Mouse (Mus musculus) heart, postnatal 36 days (tissue): Measurements from ENCODE around the gene Gm20481. TPM values are rescaled to one million over a fixed set of nuclear protein-coding genes. Genes with fewer than 3 reads are reported as not detected.

Experiments
- DNase-seq, 2 experiments: peaks; one replicate each; pipeline ENCODE4 v3.0.0; 2021 to 2022
- intact Hi-C: fragments of 180-260 bp; cut with DNase I; formaldehyde crosslinking; loops from one replicate; pipeline ENCODE4 v1.15.1; 2025
- total RNA-seq, 2 experiments: library from RNA; stranded (reverse); gene quantifications; 2 replicates each; pipeline ENCODE4 v1.2.3; 2021

Gene Gm20481
- total RNA-seq, 2 experiments from 2014 or later: not detected

- intact Hi-C loops: loop anchor here (2.0 to 5.0 kb wide), 2 partner anchors 68 to 102 kb away; partner anchors contain the start of genes Abhd16a, Csnk2b and Gpank1
Observed at GRCm38 (mm10) chr17:35020551-35020950, 50.8 kb downstream of the Gm20481 start.

GRCm38 (mm10) chr17:35021163-35021808 is 51.6 kb downstream of the Gm20481 start:
- intact Hi-C loops: loop anchor here (1.0 to 5.0 kb wide), 5 partner anchors 38 to 101 kb away; partner anchors contain the start of genes Abhd16a, Csnk2b, Ddah2 and Gpank1
- peak; percentile 92 to 93 for DNase-seq

More at GRCm38 (mm10) chr17:35020551-35020950, 50.8 kb downstream of the Gm20481 start:
- no peak for DNase-seq

Other genes starting within 250 kb of the Gm20481 start
- gene C4b, start 226.0 kb upstream of the Gm20481 start, total RNA-seq: 10 to 100 TPM; 22.8 to 24.7 TPM
- gene Cyp21a1, start 165.4 kb upstream of the Gm20481 start, total RNA-seq: not detected
- gene Stk19, start 133.0 kb upstream of the Gm20481 start, total RNA-seq: 10 to 100 TPM in 1 of 2 experiments, 1 to 10 TPM in 1; 10.0 to 11.1 TPM
- 10 to 100 TPM; 12.4 to 17.3 TPM for gene Dxo, start 132.9 kb upstream of the Gm20481 start, total RNA-seq
- gene Skiv2l, start 119.7 kb upstream of the Gm20481 start, total RNA-seq: 10 to 100 TPM; 22.6 to 24.5 TPM
- gene Nelfe, start 119.5 kb upstream of the Gm20481 start, total RNA-seq: 10 to 100 TPM; 13.7 to 15.3 TPM
- gene Cfb, start 107.4 kb upstream of the Gm20481 start, total RNA-seq: 1 to 10 TPM; 4.4 to 7.5 TPM
- 1 to 10 TPM; 7.5 to 7.7 TPM for gene Zbtb12, start 90.4 kb upstream of the Gm20481 start, total RNA-seq
- gene Gm20547, start 87.9 kb upstream of the Gm20481 start, total RNA-seq: not detected
- gene C2, start 71.6 kb upstream of the Gm20481 start, total RNA-seq: 1 to 10 TPM; 3.1 to 4.4 TPM
- 10 to 100 TPM; 44.6 to 49.8 TPM for gene Ehmt2, start 71.4 kb upstream of the Gm20481 start, total RNA-seq
- not detected for gene Slc44a4, start 55.4 kb upstream of the Gm20481 start, total RNA-seq
- gene Neu1, start 38.7 kb upstream of the Gm20481 start, total RNA-seq: 10 to 100 TPM; 13.2 to 16.5 TPM
- 1 to 10 TPM; 2.8 to 4.5 TPM for gene Hspa1b, start 10.7 kb upstream of the Gm20481 start, total RNA-seq
- gene Hspa1a, start 2.2 kb downstream of the Gm20481 start, total RNA-seq: 1 to 10 TPM; 4.2 to 4.6 TPM
- gene Hspa1l, start 2.8 kb downstream of the Gm20481 start, total RNA-seq: 1 to 10 TPM; 7.8 to 9.2 TPM
- gene Lsm2, start 11.9 kb downstream of the Gm20481 start, total RNA-seq: 10 to 100 TPM; 16.0 to 17.4 TPM
- gene Vars, start 31.1 kb downstream of the Gm20481 start, total RNA-seq: 10 to 100 TPM; 26.7 to 27.4 TPM
- gene Vwa7, start 46.7 kb downstream of the Gm20481 start, total RNA-seq: 1 to 10 TPM; 8.4 to 9.3 TPM
- not detected for gene Sapcd1, start 58.1 kb downstream of the Gm20481 start, total RNA-seq
- gene Msh5, start 76.8 kb downstream of the Gm20481 start, total RNA-seq: under 1 TPM; 0.25 to 0.70 TPM
- 10 to 100 TPM; 41.7 to 44.0 TPM for gene Clic1, start 80.1 kb downstream of the Gm20481 start, total RNA-seq
- gene Ddah2, start 89.1 kb downstream of the Gm20481 start, total RNA-seq: 10 to 100 TPM; 27.5 to 27.6 TPM
- under 1 TPM in 1 of 2 experiments, not detected in 1; 0.56 TPM for gene Ly6g6c, start 95.5 kb downstream of the Gm20481 start, total RNA-seq
- gene Mpig6b, start 96.3 kb downstream of the Gm20481 start, total RNA-seq: under 1 TPM; 0.42 to 0.49 TPM
- not detected for gene Ly6g6e, start 107.0 kb downstream of the Gm20481 start, total RNA-seq
- under 1 TPM; 0.70 to 0.80 TPM for gene Ly6g6d, start 108.2 kb downstream of the Gm20481 start, total RNA-seq
- not detected for gene Ly6g6f, start 115.7 kb downstream of the Gm20481 start, total RNA-seq
- 10 to 100 TPM; 54.6 to 61.1 TPM for gene Abhd16a, start 119.4 kb downstream of the Gm20481 start, total RNA-seq
- gene Ly6g5c, start 138.4 kb downstream of the Gm20481 start, total RNA-seq: not detected
- gene Ly6g5b, start 145.5 kb downstream of the Gm20481 start, total RNA-seq: not detected
- gene Gpank1, start 151.5 kb downstream of the Gm20481 start, total RNA-seq: 1 to 10 TPM; 8.0 to 9.6 TPM
- 100 to 1,000 TPM; 163 to 164 TPM for gene Csnk2b, start 152.1 kb downstream of the Gm20481 start, total RNA-seq
- gene D17H6S53E, start 156.5 kb downstream of the Gm20481 start, total RNA-seq: 10 to 100 TPM; 25.7 to 26.4 TPM
- gene Apom, start 162.1 kb downstream of the Gm20481 start, total RNA-seq: not detected
- 100 to 1,000 TPM; 243 to 268 TPM for gene Bag6, start 165.3 kb downstream of the Gm20481 start, total RNA-seq
- 100 to 1,000 TPM; 122 to 127 TPM for gene Prrc2a, start 195.0 kb downstream of the Gm20481 start, total RNA-seq
- 1 to 10 TPM; 2.0 to 6.2 TPM for gene Aif1, start 206.2 kb downstream of the Gm20481 start, total RNA-seq
- 1 to 10 TPM; 3.3 to 3.7 TPM for gene Lst1, start 218.5 kb downstream of the Gm20481 start, total RNA-seq
- gene Ltb, start 224.5 kb downstream of the Gm20481 start, total RNA-seq: 1 to 10 TPM; 1.0 to 1.6 TPM
- gene Tnf, start 232.1 kb downstream of the Gm20481 start, total RNA-seq: under 1 TPM; 0.53 to 0.57 TPM
- gene Lta, start 235.4 kb downstream of the Gm20481 start, total RNA-seq: under 1 TPM in 1 of 2 experiments, not detected in 1; 0.19 TPM